Mouse (Mus musculus) brown adipose tissue, adult 24 weeks (tissue): Measurements from ENCODE around the gene Olfr355. TPM values are rescaled to one million over a fixed set of nuclear protein-coding genes. Genes with fewer than 3 reads are reported as not detected.

Experiments
- H3K27ac ChIP-seq: fragments of 200-500 bp; replicated peaks from 2 replicates; pipeline ENCODE4 v1.5.1; 2012; ENCODE audit warnings: low read depth, mild to moderate bottlenecking, low read length
- H3K4me1 ChIP-seq: fragments of 200-500 bp; 2 replicates; pipeline ENCODE4 v1.6.1; 2012; ENCODE audit warnings: low read length, mixed read lengths; ENCODE audit not compliant: control insufficient read depth, insufficient read depth, insufficient read length
- H3K4me3 ChIP-seq: fragments of 200-500 bp; 2 replicates; pipeline ENCODE4 v1.5.1; 2012; ENCODE audit warnings: low read depth, mild to moderate bottlenecking, low read length, moderate library complexity; ENCODE audit not compliant: insufficient read depth
- polyA plus RNA-seq: library from polyadenylated mRNA; stranded (reverse); fragments of >200 nt; gene quantifications from 2 replicates; pipeline ENCODE4 v1.2.4, GENCODE M21; 2012; ENCODE audit not compliant: missing spikeins, insufficient read depth, insufficient read length

The Olfr355 gene
- polyA plus RNA-seq: not detected in 2 replicates

DNA sequence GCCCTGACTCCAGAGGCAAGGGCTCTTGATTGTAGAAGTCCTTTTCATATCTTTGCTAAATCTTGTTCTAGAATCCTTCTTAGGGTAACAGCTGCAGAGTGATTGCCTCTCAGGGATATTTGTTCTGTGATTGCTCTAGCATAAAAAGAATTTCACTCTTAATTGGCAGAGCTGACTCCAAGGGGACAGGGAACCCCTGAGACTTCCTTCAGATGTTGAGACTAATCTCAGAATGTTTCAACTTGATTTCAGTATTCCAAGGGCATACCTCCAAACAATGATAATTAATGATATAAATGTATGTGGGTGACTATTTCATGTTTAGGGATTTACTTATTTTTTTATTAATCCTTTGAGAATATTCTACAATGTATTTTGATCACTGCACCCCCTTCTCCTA lies at the start of gene Olfr355:
Gene Olfr355 (minus strand): TSS at position 101 of the 400 bp plus-strand sequence.
- Histone ChIP-seq H3K4me3 (no peak within 1 kb of the TSS), H3K4me1 (no peaks in the 10 kb centered on the region), H3K27ac (no peak within 1 kb of the TSS)

- no peaks in the 10 kb centered on the region for H3K4me1 ChIP-seq
- H3K4me3 ChIP-seq: no peak within 1 kb of the TSS
- no peak within 1 kb of the TSS for H3K27ac ChIP-seq
These were observed 8.1 kb upstream of the Olfr355 start, which contains the start of gene Olfr356 for GRCm38 (mm10) chr2:36936821-36937220. Gene Olfr356, plus strand, starts transcription at chr2:36937121.

DNA sequence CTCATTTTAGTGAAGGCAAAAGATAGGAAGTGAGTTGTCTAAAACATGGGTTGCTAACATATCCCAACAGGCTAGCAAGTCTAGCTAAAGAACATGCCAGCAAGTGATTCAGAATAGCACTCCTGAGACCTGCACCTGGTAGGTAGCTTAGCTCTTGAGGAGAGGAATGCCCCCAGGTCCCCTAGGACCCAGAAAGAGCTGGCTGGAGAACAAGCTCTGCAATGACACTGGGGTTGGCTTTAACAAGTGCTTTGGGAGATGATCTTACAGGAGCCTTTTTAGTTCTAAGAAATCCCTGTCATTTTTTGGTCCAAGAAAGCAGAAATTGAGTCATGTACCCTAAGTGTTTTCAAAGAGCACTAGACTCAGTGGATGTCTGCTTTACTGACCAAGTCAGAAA lies 23.3 kb downstream of the Olfr355 start, which contains the start of gene Olfr354:
Gene Olfr354 (plus strand): TSS at position 301 of the 400 bp plus-strand sequence.
- H3K4me1 ChIP-seq: no peaks in the 10 kb centered on the region
- no peak within 1 kb of the TSS for H3K27ac ChIP-seq
- no peak within 1 kb of the TSS for H3K4me3 ChIP-seq

GRCm38 (mm10) chr2:36897114-36897513 lies 31.6 kb downstream of the Olfr355 start:
- Histone ChIP-seq H3K4me1 (no peaks in the 10 kb centered on the region), H3K27ac (no peak overlapping the region), H3K4me3 (no peak overlapping the region)

DNA sequence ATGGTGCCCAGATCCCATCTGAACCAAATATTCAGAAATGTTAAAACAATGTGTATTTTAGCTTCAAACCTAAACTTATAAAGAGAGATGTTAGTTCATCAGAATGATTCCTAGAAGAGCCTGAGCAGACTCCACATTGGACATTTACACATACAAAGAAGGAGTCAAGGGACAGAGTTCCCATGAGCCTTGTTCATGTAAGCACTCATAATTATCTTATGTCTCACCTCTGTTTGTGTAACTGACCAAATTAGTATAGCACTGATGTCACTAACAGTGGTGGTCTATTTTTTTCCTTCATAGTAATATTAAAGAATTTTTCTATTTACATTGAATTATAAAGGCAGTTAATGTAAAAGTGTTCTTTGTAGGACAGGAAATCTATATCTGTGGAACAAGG lies 35.9 kb downstream of the Olfr355 start, which contains the start of gene Olfr353:
Gene Olfr353 (minus strand): TSS at position 101 of the 400 bp plus-strand sequence.
- no peak within 1 kb of the TSS for H3K27ac ChIP-seq
- no peak within 1 kb of the TSS for H3K4me3 ChIP-seq
- H3K4me1 ChIP-seq: no peaks in the 10 kb centered on the region

Other genes starting within 250 kb of the Olfr355 start
- not detected in 2 replicates for gene Olfr346, start 243.1 kb downstream of the Olfr355 start, polyA plus RNA-seq
- gene Olfr347, start 197.0 kb downstream of the Olfr355 start, polyA plus RNA-seq: not detected in 2 replicates
- not detected in 2 replicates for gene Olfr348, start 144.6 kb downstream of the Olfr355 start, polyA plus RNA-seq
- gene Olfr50, start 138.4 kb downstream of the Olfr355 start, polyA plus RNA-seq: not detected in 2 replicates
- not detected in 2 replicates for gene Olfr3, start 111.9 kb downstream of the Olfr355 start, polyA plus RNA-seq
- not detected in 2 replicates for gene Olfr350, start 82.6 kb downstream of the Olfr355 start, polyA plus RNA-seq
- gene Olfr351, start 66.2 kb downstream of the Olfr355 start, polyA plus RNA-seq: not detected in 2 replicates
- not detected in 2 replicates for gene Olfr352, start 60.4 kb downstream of the Olfr355 start, polyA plus RNA-seq
- gene Olfr353, start 36.0 kb downstream of the Olfr355 start, polyA plus RNA-seq: not detected in 2 replicates
- not detected in 2 replicates for gene Olfr354, start 23.2 kb downstream of the Olfr355 start, polyA plus RNA-seq
- gene Olfr356, start 8.2 kb upstream of the Olfr355 start, polyA plus RNA-seq: not detected in 2 replicates
- gene Olfr357, start 64.9 kb upstream of the Olfr355 start, polyA plus RNA-seq: not detected in 2 replicates
- not detected in 2 replicates for gene Olfr358, start 80.4 kb upstream of the Olfr355 start, polyA plus RNA-seq
- not detected in 2 replicates for gene Olfr360, start 136.8 kb upstream of the Olfr355 start, polyA plus RNA-seq
- gene Olfr361, start 160.4 kb upstream of the Olfr355 start, polyA plus RNA-seq: not detected in 2 replicates
- gene Olfr362, start 189.0 kb upstream of the Olfr355 start, polyA plus RNA-seq: not detected in 2 replicates
- not detected in 2 replicates for gene Olfr364-ps1, start 210.4 kb upstream of the Olfr355 start, polyA plus RNA-seq